Mouse (Mus musculus): Measurements from ENCODE around the gene Cyp11a1. TPM values are rescaled to one million over a fixed set of nuclear protein-coding genes. Genes with fewer than 3 reads are reported as not detected.

The Cyp11a1 gene
- polyA plus RNA-seq (2016; fragmentation: Nextera tagmentation; extraction: Ambion mirVana), result 0.10 TPM in 1 of 2 replicates, not detected in the other

- no peak within 1 kb of the TSS for H3K4me3 ChIP-seq
- ATAC-seq, result no peak
- H3K4me2 ChIP-seq, result no peak within 1 kb of the TSS
- 60% methylated on average over 16 of the region's 16 CpGs for WGBS (ENCODE audit: insufficient replicate concordance)
- H3K36me3 ChIP-seq, result no peaks in the 10 kb centered on the region
- no peak within 1 kb of the TSS for H3K27ac ChIP-seq
- no peaks in the 10 kb centered on the region for H3K9me3 ChIP-seq (replicated peaks)
- H3K9ac ChIP-seq, result no peak within 1 kb of the TSS
- H3K27me3 ChIP-seq (replicated peaks), result peaks cover 10% of the 10 kb centered on the region
- H3K4me1 ChIP-seq, result no peaks in the 10 kb centered on the region
Measured at GRCm38 (mm10) chr9:58005753-58006461, at the start of gene Cyp11a1. Gene Cyp11a1, plus strand, starts transcription at chr9:58006411.

- Histone ChIP-seq H3K27ac (no peak overlapping the region), H3K9me3 (replicated peaks) (no peaks in the 10 kb centered on the region), H3K27me3 (replicated peaks) (peaks cover 30% of the 10 kb centered on the region), H3K4me1 (peaks cover 4% of the 10 kb centered on the region; the same call in 1 of the 2 replicates), H3K4me2 (no peak overlapping the region), H3K36me3 (no peaks in the 10 kb centered on the region), H3K4me3 (no peak overlapping the region), H3K9ac (no peak overlapping the region)
- no peak for ATAC-seq
- 38% methylated on average over 5 of the region's 5 CpGs for WGBS (ENCODE audit: insufficient replicate concordance)
Measured at GRCm38 (mm10) chr9:57956838-57957236, 49.4 kb upstream of the Cyp11a1 start.

GRCm38 (mm10) chr9:57958615-57959014, 47.6 kb upstream of the Cyp11a1 start:
- ATAC-seq, result no peak
- 35% methylated on average over 1 of the region's 1 CpGs for WGBS (ENCODE audit: insufficient replicate concordance)

DNA sequence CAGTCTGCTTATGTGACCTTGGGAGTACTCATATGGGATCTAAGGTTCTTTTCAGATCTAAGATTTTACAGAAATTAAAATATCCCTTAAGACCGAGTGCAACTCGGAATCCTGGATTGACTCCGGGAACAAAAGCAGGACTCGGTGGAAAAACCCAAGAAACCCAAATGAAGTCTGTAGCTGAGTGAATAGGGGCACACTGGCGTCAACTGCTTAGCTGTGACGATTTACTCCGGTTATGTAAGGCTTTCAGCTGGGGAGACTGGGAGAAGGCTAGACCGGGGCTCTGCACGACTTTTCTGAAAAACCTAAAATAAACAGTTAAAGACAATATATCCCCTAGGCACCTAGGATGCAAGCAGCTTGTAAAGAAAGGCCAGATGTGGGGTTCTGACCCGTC, 46.8 kb upstream of the Cyp11a1 start:
- 59% methylated on average over 10 of the region's 10 CpGs for WGBS (ENCODE audit: insufficient replicate concordance)
- H3K4me1 ChIP-seq, result peaks cover 4% of the 10 kb centered on the region; the same call in 1 of the 2 replicates
- no peak overlapping the region for H3K4me3 ChIP-seq
- no peak overlapping the region for H3K27ac ChIP-seq
- H3K4me2 ChIP-seq, result no peak overlapping the region
- no peaks in the 10 kb centered on the region for H3K9me3 ChIP-seq (replicated peaks)
- H3K27me3 ChIP-seq (replicated peaks), result peaks cover 9% of the 10 kb centered on the region; the same call in 1 of the 2 replicates
- no peak overlapping the region for H3K9ac ChIP-seq
- ATAC-seq, result no peak
- H3K36me3 ChIP-seq, result no peaks in the 10 kb centered on the region

More at GRCm38 (mm10) chr9:57958615-57959014, 47.6 kb upstream of the Cyp11a1 start:
- Histone ChIP-seq H3K9ac (no peak overlapping the region), H3K27ac (no peak overlapping the region), H3K4me3 (no peak overlapping the region), H3K27me3 (replicated peaks) (peaks cover 16% of the 10 kb centered on the region), H3K9me3 (replicated peaks) (no peaks in the 10 kb centered on the region), H3K4me2 (no peak overlapping the region), H3K4me1 (peaks cover 4% of the 10 kb centered on the region; the same call in 1 of the 2 replicates), H3K36me3 (no peaks in the 10 kb centered on the region)

GRCm38 (mm10) chr9:57959886-57960866, 46.0 kb upstream of the Cyp11a1 start:
- peaks cover 6% of the 10 kb centered on the region; the same call in 1 of the 2 replicates for H3K27me3 ChIP-seq (replicated peaks)
- H3K9me3 ChIP-seq (replicated peaks), result no peaks in the 10 kb centered on the region
- WGBS (ENCODE audit: insufficient replicate concordance), result 72% methylated on average over 17 of the region's 17 CpGs
- peaks cover 4% of the 10 kb centered on the region; the same call in 1 of the 2 replicates for H3K4me1 ChIP-seq
- no peak overlapping the region for H3K9ac ChIP-seq
- no peak overlapping the region for H3K4me2 ChIP-seq
- no peak for ATAC-seq
- no peaks in the 10 kb centered on the region for H3K36me3 ChIP-seq
- H3K4me3 ChIP-seq, result no peak overlapping the region
- H3K27ac ChIP-seq, result no peak overlapping the region

DNA sequence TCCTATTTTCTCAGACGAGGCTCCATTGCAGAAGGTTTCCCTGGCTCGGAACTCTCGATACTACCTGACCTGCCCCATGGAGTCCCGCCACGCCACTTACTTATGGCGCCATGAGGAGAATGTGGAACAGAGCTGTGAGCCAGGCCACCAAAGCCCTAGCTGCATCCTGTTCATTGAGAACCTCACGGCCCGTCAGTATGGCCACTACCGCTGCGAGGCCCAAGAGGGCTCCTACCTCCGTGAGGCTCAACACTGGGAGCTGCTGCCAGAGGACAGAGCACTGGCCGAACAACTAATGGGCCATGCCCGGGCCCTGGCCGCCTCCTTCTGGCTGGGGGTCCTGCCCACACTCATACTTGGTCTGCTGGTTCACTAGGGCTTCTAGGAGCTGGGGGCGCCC, 45.0 kb upstream of the Cyp11a1 start:
- Histone ChIP-seq H3K9me3 (replicated peaks) (no peaks in the 10 kb centered on the region), H3K27ac (no peak overlapping the region), H3K27me3 (replicated peaks) (peaks cover 6% of the 10 kb centered on the region; the same call in 1 of the 2 replicates), H3K4me3 (no peak overlapping the region), H3K36me3 (no peaks in the 10 kb centered on the region), H3K4me1 (peaks cover 4% of the 10 kb centered on the region; the same call in 1 of the 2 replicates), H3K4me2 (no peak overlapping the region), H3K9ac (no peak overlapping the region)
- WGBS (ENCODE audit: insufficient replicate concordance), result 78% methylated on average over 15 of the region's 15 CpGs
- no peak for ATAC-seq

DNA sequence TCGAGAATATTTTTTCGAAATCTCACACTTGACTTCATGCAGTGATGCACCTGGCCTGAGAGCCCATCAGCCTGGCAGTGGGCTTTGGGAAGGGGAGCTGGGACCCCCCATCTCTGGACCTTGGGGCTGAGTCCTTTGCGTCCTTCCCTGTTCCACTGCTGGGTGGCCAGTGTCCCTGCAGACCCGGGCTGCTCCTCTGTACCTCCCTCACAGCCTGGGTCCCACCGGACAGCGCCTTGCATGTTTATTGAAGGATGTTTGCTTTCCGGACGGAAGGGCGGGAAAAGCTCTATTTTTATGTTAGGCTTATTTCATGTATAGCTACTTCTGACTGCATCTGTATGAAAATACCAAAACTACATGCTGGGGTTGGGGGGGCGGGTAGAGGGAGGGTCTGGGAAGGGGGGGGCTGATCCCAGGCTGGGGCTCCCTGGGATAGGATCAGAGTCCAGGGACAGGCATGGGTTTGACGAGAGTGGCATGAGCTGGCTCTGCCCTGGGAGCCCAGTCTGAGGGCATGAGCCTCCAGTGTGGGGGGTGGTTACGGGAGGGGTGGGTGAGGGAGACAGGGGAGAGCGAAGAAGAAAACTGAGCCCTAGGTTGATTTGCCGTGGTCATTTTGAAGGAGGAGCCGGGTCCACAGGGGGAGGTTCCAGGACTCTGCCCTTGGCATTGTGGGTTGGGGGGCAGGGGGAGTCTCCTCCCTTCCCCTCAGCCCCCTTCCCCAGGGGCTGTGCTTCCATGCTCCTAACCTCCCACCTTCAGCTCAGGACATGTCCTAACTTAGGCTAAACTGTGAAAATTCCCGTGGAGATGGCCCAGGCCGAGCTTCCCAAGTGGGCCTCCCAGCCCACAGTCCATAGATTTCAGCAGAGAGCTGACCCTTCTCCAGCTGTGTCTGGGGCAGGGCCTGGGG, 44.1 kb upstream of the Cyp11a1 start:
- Histone ChIP-seq H3K27ac (no peak overlapping the region), H3K27me3 (replicated peaks) (peaks cover 2% of the 10 kb centered on the region; the same call in 1 of the 2 replicates), H3K36me3 (no peaks in the 10 kb centered on the region), H3K9ac (no peak overlapping the region), H3K9me3 (replicated peaks) (no peaks in the 10 kb centered on the region), H3K4me1 (peaks cover 4% of the 10 kb centered on the region; the same call in 1 of the 2 replicates), H3K4me2 (no peak overlapping the region), H3K4me3 (no peak overlapping the region)
- 61% methylated on average over 17 of the region's 17 CpGs for WGBS (ENCODE audit: insufficient replicate concordance)
- no peak for ATAC-seq

- Histone ChIP-seq H3K9me3 (replicated peaks) (no peaks in the 10 kb centered on the region), H3K4me2 (no peak overlapping the region), H3K36me3 (no peaks in the 10 kb centered on the region), H3K9ac (no peak overlapping the region), H3K27me3 (replicated peaks) (no peaks in the 10 kb centered on the region; the same call in 1 of the 2 replicates), H3K27ac (no peak overlapping the region), H3K4me3 (no peak overlapping the region), H3K4me1 (peaks cover 5% of the 10 kb centered on the region; the same call in 1 of the 2 replicates)
- 63% methylated on average over 4 of the region's 4 CpGs for WGBS (ENCODE audit: insufficient replicate concordance)
- ATAC-seq, result no peak
Measured at GRCm38 (mm10) chr9:57963249-57963997, 42.8 kb upstream of the Cyp11a1 start.

DNA sequence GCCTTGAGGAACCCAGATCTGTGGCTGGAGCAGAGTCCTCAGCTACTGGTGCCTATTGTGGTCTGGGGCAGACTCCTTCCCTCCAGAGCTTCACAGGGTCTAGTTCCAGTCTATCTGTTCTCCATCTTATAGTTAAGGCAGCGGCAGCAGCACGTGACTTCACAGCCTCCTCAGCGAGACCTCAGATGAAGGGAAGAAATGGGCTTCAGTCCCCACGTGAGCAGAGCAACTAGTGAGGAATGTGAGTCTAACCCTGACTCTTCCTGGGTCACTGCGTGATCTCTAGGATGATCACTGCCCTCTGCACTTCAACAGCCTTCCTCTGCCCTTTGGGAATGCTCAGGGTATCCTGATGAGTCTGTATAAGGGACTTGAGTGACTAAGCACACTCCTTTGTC, 42.2 kb upstream of the Cyp11a1 start:
- no peak overlapping the region for H3K4me3 ChIP-seq
- no peaks in the 10 kb centered on the region for H3K36me3 ChIP-seq
- H3K4me1 ChIP-seq, result peaks cover 9% of the 10 kb centered on the region; the same call in 1 of the 2 replicates
- no peaks in the 10 kb centered on the region for H3K9me3 ChIP-seq (replicated peaks)
- no peak overlapping the region for H3K9ac ChIP-seq
- 51% methylated on average over 5 of the region's 5 CpGs for WGBS (ENCODE audit: insufficient replicate concordance)
- H3K4me2 ChIP-seq, result no peak overlapping the region
- H3K27ac ChIP-seq, result no peak overlapping the region
- ATAC-seq, result no peak
- H3K27me3 ChIP-seq (replicated peaks), result no peaks in the 10 kb centered on the region; the same call in 1 of the 2 replicates

GRCm38 (mm10) chr9:57964528-57965250, 41.5 kb upstream of the Cyp11a1 start:
- H3K4me2 ChIP-seq, result no peak overlapping the region
- 61% methylated on average over 6 of the region's 6 CpGs for WGBS (ENCODE audit: insufficient replicate concordance)
- no peaks in the 10 kb centered on the region for H3K36me3 ChIP-seq
- no peaks in the 10 kb centered on the region for H3K9me3 ChIP-seq (replicated peaks)
- ATAC-seq, result no peak
- H3K27me3 ChIP-seq (replicated peaks), result no peaks in the 10 kb centered on the region; the same call in 1 of the 2 replicates
- no peak overlapping the region for H3K27ac ChIP-seq
- H3K9ac ChIP-seq, result no peak overlapping the region
- H3K4me3 ChIP-seq, result no peak overlapping the region
- peaks cover 9% of the 10 kb centered on the region; the same call in 1 of the 2 replicates for H3K4me1 ChIP-seq
